Mouse (Mus musculus) brain, embryonic 18.5 days (tissue): Measurements from ENCODE around the gene Gm973.

Experiments
- DNase-seq: peaks from one replicate; pipeline ENCODE4 v3.0.0-alpha.2; 2012; ENCODE audit warnings: low read depth, low spot score

Gm973 gene

DNA sequence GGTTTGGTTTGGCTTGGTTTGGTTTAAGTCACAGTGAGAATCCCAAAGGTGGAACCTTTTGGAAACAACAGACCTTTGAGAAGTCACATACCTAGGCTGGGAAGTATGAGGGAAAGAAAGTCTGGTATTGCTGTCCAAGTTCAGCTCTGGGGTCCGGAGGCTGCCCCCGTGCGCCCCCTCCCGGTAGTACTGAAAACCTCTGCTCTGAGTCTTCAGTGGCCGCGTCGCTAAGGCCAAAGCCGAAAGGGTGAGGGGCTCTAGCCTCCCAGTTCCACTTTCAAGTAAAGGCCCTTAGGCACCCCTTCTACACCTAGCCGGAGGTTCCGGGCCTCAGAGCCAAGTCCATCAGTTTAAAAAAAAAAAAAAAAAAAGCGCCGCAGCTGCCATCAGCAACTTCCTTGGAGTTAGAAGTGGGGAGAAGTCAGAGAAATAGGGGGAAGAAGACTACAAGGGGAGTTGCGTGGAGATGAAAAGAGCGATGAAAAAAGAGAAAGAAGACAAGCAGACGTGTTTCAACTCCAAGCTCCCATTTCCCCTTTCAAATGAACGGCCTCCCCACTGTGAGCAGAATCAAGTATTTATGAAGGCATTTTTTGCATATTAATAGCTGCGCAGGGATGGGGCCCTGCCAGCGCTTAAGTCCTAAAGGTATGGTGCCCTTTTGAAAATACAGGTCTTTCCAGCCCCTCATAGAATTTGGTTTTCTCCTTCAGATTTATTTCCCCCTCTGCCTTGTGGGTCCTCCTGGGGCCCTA lies 68.8 kb downstream of the Gm973 start:
- DNase-seq = no peak

GRCm38 (mm10) chr1:59589271-59589670 lies 73.2 kb downstream of the Gm973 start:
- no peak for DNase-seq

GRCm38 (mm10) chr1:59592359-59592758 lies 76.3 kb downstream of the Gm973 start:
- DNase-seq = no peak

GRCm38 (mm10) chr1:59592876-59593275 lies 76.8 kb downstream of the Gm973 start:
- DNase-seq = no peak

DNA sequence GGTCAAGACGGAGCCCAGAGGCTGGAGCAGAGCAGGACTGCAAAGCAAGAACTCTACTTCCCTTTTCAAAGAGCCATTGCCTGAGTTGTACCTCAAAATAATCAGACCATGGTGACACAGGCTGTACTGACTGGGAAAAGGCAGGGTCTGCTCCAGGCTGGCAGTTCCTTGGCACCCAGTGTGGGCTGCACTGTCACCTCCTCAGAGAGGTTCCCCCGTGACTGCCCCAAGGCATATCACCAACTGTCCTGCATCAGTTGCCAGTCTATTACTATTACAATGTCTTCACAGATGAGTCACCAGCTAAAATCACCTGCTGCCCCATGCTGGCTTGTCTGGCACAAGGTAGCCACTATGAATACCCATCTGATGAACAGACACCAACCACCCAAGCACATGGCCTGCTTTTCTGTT lies 77.6 kb downstream of the Gm973 start:
- DNase-seq = no peak

DNA sequence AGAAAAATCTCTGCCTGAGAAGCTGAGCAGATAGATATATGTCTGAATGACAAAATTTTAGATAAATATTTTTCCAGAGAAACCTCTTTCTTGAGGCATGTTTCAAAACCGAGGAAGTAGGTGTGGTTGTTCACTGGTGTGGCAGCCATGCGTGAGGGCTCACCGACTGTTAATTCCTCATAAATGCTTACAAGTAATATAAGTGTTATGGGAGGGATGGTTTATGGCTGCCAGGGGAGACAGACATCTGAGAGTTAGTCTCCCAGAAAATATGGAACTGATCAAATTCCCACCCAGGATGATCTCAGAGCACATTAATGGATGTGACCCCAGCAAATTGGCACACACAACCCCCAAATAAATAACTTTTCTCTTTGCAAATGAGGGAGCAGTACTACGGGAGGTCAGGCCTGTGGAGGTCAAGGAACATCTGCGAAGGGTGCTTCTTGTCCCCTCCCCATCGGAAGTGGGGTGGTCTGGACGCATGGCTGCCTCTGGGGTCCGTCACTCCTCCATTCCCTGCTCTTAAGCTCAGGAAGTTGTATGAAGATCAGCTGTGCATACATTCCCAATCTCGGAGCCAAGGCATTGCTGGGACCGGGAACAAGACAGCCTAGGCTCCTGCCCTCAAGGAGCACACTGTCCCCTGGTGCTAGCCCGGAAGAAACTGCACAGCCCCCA lies 78.7 kb downstream of the Gm973 start:
- DNase-seq = no peak

- DNase-seq = no peak
Measured at GRCm38 (mm10) chr1:59595609-59596008, 79.5 kb downstream of the Gm973 start.

DNA sequence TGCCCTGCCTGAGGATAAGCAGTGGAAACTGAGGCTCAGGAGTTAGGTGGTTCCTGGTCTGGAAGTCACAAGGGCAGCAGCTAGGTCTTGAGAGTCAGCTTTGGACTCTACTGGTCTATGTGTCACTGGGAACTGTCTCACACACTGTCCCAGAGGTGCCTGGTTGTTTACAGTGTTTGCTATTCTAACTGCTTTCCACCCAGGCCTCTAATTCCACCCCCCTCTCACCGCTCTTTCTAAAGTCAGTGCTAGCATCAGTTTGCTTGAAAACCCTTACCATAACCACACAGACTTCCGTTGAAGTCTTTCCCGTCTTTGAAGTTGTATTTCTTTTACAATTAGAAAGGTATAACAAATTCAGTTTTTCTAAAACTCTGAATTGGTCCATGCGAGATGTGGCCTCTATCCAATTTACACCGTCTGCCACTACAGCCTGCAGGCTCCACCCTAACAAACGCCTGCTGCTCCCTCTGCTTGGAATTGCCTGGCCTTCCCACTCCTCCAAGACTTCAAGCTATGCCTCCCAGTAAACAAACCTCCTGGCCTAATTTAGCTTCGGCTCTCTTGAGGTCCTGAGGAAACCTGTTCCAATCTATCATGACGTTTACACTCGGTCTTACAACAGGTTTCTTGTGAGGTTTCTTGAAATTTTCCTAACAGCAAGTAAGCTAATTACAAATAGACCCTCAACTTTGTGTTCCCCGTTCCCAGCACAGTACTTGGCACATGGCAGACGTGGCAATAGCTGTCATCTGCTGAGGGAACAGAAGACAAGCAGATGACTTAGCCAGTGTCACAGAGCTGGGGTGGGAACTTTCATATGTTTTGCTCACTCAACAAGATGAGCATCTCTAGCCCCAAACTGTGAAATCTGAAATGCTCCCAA lies 86.7 kb downstream of the Gm973 start:
- DNase-seq = peak; percentile 54

- no peak for DNase-seq
Measured at GRCm38 (mm10) chr1:59603417-59603712, 87.3 kb downstream of the Gm973 start.

- no peak for DNase-seq
Measured at GRCm38 (mm10) chr1:59603893-59604292, 87.8 kb downstream of the Gm973 start.

GRCm38 (mm10) chr1:59606479-59606878 lies 90.4 kb downstream of the Gm973 start:
- no peak for DNase-seq

DNA sequence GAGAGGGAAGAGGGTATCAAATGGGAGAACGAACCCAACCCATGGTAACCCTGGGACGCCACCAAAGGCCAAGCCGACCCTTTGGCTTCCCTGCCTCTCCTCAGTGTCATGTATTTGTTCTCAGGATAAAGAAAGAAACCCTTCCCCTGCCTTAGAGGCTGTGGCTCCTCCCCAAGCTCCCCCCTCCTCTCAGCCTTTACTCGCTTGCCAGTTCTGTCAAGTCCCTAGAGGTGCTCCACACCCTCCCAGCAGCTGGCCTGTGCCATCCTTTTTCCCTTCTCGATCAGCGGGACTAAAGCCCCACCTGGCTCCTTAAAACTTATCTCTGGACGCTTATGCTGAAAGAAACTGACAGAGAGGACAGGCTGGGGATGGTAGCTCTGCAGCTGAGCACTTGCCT lies 91.0 kb downstream of the Gm973 start:
- no peak for DNase-seq

DNA sequence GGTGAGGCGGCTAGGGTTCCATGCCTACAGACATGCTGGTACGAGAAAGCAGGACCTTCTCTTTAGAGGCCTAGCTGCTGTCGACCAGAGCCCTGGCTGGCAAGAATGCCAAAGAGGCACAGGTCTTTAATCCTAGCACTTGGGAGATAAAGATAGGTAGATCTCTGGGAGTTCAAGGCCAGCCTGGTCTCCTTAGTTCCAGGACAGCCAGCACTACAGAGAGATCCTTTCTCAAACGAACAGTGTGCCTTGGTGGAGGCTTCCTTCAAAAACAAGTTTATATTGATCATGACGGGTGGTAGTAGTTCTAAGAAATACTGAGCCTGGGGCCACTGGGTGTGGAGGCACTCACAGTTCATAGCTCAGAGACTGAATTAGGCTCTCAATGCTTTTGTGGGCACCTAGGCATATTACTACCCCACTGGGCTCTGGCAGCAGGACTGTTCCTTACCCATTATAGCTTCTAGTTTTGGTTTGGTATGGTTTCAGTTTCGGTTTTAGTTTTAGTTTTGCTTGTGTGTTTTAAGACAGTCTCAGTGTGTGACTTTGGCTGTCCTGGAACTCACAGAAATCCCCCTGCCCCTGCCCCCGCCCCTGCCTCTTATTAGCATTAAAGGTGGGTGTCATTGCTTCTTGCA lies 92.2 kb downstream of the Gm973 start:
- no peak for DNase-seq

DNA sequence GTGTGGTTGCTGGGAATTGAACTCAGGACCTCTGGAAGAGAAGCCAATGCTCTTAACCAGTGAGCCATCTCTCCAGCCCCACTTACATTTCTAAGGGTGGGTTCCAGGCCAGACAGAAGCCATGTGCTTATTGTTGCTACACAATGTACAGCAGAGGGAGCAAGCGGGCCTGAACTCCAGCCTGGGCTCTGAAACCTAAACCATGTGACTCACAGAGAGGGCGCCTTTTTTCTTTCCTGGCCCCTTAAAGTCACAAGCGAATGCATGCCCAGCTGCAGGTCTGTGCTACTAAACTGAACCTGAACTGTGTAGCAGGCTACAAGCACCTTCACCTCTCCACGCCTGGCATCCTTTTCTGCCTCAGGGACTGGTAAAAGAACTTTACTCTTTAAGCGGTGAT lies 92.9 kb downstream of the Gm973 start:
- no peak for DNase-seq

DNA sequence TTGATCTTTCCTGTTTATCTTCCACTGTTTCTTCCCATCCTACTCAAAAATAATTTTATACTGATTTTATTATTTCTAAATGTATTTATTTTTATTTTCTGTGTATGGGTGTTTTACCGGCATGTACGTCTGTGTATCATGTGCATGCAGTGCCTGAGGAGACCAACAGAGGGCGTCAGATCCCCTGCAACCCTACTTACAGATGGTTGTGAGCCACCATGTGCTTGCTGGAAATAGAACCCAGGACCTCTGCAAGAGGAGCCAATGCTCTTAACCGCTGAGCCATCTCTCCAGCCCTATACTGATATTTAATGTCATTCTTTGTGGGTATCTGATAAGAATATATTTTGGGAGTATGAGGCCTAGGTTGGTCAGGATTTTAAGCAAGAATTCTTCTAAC lies 93.4 kb downstream of the Gm973 start:
- DNase-seq = no peak

DNA sequence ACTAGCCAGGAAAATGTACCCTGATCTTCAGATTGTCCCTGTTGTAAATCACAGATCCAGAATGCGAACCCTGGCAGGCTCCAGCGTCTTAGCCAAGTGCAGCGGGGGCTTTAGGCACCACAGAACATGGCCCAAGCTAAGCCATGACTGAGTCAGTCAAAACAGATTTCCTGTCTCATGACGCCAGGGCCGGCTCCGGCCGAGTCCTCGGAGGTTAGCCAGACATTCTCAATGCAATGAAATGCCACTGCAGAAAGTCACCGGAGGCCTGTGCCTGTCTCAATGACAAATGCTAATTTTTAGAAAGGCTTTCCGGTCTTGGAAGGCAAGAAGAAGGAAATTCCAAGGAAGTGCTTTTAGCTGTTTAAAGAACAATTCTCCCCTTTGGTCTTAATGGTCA lies 93.8 kb downstream of the Gm973 start:
- DNase-seq = no peak

- no peak for DNase-seq
Measured at GRCm38 (mm10) chr1:59610929-59611328, 94.9 kb downstream of the Gm973 start.

DNA sequence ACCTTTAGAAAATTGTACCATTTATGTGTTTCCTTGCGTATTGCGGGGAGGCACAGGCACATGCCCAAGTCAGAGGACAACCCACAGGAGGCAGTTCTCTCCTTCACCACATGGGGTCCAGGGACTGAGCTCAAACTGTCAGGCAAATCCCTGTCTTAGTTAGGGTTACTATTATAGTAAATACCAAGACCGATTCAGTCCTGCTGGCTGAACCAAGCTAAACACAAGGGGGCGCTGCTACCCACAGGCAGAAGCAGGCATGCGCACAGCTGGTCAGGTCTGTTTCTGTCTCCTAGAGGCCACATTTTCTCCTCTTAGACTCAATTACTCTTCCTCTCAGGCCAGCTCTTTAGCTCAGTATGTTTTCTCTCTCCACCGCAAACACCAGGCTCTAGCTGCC lies 97.7 kb downstream of the Gm973 start:
- no peak for DNase-seq

DNA sequence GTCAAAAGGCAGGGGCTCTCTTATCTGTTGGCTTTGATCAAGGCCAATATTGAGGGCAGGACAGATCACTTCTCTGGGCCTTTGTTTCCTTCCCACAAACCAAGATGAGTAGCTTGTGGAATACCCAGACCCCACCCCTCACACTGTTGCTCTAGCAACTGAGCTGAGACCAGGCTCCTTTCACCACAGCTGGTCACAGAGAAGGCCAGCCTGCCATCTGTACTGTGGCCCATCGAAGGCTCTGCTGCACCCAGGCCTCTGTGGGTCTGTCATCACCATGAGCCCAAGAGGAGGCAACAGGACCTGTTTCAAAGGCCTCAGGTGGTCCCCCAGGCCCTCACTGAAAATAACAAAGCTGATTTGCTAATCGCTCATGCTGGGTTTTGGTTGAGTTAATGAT lies 99.0 kb downstream of the Gm973 start:
- no peak for DNase-seq

- DNase-seq = no peak
Measured at GRCm38 (mm10) chr1:59619201-59619600, 103.1 kb downstream of the Gm973 start.

GRCm38 (mm10) chr1:59623325-59624017 lies 107.4 kb downstream of the Gm973 start:
- DNase-seq = peak; percentile 74
